Mouse (Mus musculus) kidney, embryonic 15.5 days (tissue): ENCODE measurements around the gene Fam114a2. TPM values are rescaled to one million over a fixed set of nuclear protein-coding genes. Genes with fewer than 3 reads are reported as not detected.
A peak's percentile ranks its signal among the peaks of the same experiment; 100 is the strongest.

Experiments
- ATAC-seq: fragments of 200-750 bp; cut with Nextera tagmentation; replicated peaks from 2 replicates; pipeline ENCODE4 v1.8.0; 2017; ENCODE audit warnings: moderate TSS enrichment; ENCODE audit not compliant: low FRiP score
- H3K27ac ChIP-seq: fragments of 300-500 bp; sonication (generic); 2 replicates; pipeline ENCODE4 v1.5.1; 2015; ENCODE audit warnings: mild to moderate bottlenecking, inconsistent platforms
- H3K27me3 ChIP-seq: fragments of 300-500 bp; sonication (generic); 2 replicates; pipeline ENCODE4 v1.6.1; 2015; ENCODE audit warnings: inconsistent platforms
- H3K36me3 ChIP-seq: fragments of 300-500 bp; sonication (generic); 2 replicates; pipeline ENCODE4 v1.6.1; 2015; ENCODE audit warnings: inconsistent platforms
- H3K4me1 ChIP-seq: fragments of 300-500 bp; sonication (generic); 2 replicates; pipeline ENCODE4 v1.6.1; 2015; ENCODE audit warnings: inconsistent platforms
- H3K4me2 ChIP-seq: fragments of 300-500 bp; sonication (generic); 2 replicates; pipeline ENCODE4 v1.6.1; 2015; ENCODE audit warnings: moderate library complexity, mild to moderate bottlenecking, inconsistent platforms
- H3K4me3 ChIP-seq: fragments of 300-500 bp; sonication (generic); replicated peaks from 2 replicates; pipeline ENCODE4 v1.5.1; 2015; ENCODE audit warnings: mild to moderate bottlenecking, inconsistent platforms
- H3K9ac ChIP-seq: fragments of 300-500 bp; sonication (generic); 2 replicates; pipeline ENCODE4 v1.6.1; 2015; ENCODE audit warnings: mild to moderate bottlenecking, inconsistent platforms
- H3K9me3 ChIP-seq: fragments of 300-500 bp; sonication (generic); replicated peaks from 2 replicates; pipeline ENCODE4 v1.6.1; 2016; ENCODE audit warnings: inconsistent platforms
- WGBS: fragments of 180-500 bp; shearing (Covaris S2); methylation state at CpG from one replicate; pipeline ENCODE4 v1.1.7; 2015; ENCODE audit warnings: mixed read lengths; 5-methylcytosine and 5-hydroxymethylcytosine counted together
- polyA plus RNA-seq: library from polyadenylated mRNA; unstranded; fragments of >200 nt; fragmentation: Nextera tagmentation; extraction: Ambion mirVana; gene quantifications from 2 replicates; pipeline ENCODE4 v1.2.1, GENCODE M21; 2015

Gene Fam114a2
- polyA plus RNA-seq, 1 experiment from 2014 or later, result 84.0 TPM

DNA sequence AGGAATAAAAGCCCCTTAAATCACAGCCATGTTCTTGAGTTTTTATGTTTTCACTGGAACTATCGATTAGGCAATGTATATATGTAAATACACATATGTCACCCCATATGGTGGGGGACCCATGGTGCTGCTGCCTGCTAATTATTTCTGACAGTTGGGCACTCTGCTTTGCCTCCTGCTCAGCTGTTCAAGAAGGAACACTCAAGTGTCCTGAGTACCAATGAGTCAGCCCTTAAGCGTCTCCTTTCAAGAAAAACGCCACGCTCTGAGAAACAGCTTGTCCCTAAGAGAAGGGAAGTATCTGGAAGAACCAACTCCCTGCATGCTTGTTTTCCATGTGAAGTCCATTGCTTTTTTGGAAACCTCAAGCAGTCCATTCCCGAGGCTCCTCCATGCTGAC is 17.5 kb upstream of the Fam114a2 start:
- Histone ChIP-seq H3K9me3 (no peaks in the 10 kb centered on the region; the same call in 1 of the 2 replicates), H3K27ac (no peak overlapping the region), H3K9ac (no peak overlapping the region), H3K4me3 (no peak overlapping the region), H3K36me3 (peaks cover 28% of the 10 kb centered on the region), H3K4me1 (peaks cover 6% of the 10 kb centered on the region; the same call in 1 of the 2 replicates), H3K4me2 (no peak overlapping the region), H3K27me3 (no peaks in the 10 kb centered on the region)
- ATAC-seq, result no peak
- 94% methylated on average over 5 of the region's 5 CpGs for WGBS

DNA sequence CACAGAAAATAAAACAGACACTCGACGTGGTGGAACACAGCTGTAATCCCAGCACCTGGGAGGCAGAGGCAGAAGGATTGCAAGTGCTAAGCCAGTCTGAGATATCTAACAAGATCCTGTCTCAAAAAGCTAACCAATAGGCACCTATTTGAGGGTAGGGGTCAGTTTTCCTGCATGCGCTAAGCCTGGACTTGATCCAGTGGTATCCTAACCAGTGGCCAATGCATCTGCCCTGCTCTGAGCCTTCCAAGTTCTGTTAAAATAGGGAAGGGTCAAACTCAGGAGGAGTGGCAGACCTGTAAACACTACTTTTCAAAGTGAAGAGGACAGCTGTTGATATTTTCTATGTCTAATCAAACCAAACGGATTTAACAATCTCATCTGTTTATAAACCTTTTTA is 13.9 kb upstream of the Fam114a2 start:
- no peak overlapping the region for H3K27ac ChIP-seq
- ATAC-seq, result no peak
- H3K27me3 ChIP-seq, result no peaks in the 10 kb centered on the region
- H3K9me3 ChIP-seq, result no peaks in the 10 kb centered on the region
- WGBS, result 86% methylated on average over 4 of the region's 4 CpGs
- H3K36me3 ChIP-seq, result peaks cover 58% of the 10 kb centered on the region
- H3K4me3 ChIP-seq, result no peak overlapping the region
- peaks cover 6% of the 10 kb centered on the region; the same call in 1 of the 2 replicates for H3K4me1 ChIP-seq
- H3K9ac ChIP-seq, result no peak overlapping the region
- H3K4me2 ChIP-seq, result no peak overlapping the region

- Histone ChIP-seq H3K9me3 (no peaks in the 10 kb centered on the region), H3K4me2 (no peak overlapping the region), H3K36me3 (peaks cover 58% of the 10 kb centered on the region), H3K27ac (peak overlapping the region; percentile 64), H3K27me3 (no peaks in the 10 kb centered on the region), H3K4me3 (no peak overlapping the region), H3K9ac (no peak overlapping the region), H3K4me1 (peaks cover 6% of the 10 kb centered on the region; the same call in 1 of the 2 replicates)
- ATAC-seq, result no peak
- 35% methylated on average over 11 of the region's 11 CpGs for WGBS
Observed at GRCm38 (mm10) chr11:57531300-57531950, 13.0 kb upstream of the Fam114a2 start.

DNA sequence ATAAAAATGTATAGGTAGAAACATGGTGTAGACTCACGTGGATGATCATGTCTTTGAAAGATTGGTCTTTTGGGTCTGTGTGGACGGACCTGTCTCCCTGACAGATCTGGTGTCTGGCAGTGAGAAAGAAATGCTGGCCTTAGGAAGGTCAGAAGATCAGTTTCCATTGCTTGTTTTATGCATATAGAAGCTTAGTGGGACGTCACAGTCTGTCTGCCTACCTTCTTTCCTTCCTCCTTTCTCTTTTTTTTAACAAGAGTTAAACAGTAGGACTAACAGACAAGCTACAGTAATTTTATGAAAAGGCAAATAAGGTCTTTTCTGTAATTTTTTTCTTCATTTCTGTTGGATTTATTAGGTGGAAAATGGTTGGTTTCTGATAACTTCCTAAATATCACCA is 10.7 kb upstream of the Fam114a2 start:
- H3K4me1 ChIP-seq, result peaks cover 21% of the 10 kb centered on the region
- no peak overlapping the region for H3K9ac ChIP-seq
- no peak overlapping the region for H3K4me3 ChIP-seq
- H3K4me2 ChIP-seq, result no peak overlapping the region
- no peaks in the 10 kb centered on the region for H3K9me3 ChIP-seq
- 84% methylated on average over 3 of the region's 3 CpGs for WGBS
- H3K27ac ChIP-seq, result no peak overlapping the region
- peaks cover 57% of the 10 kb centered on the region for H3K36me3 ChIP-seq
- no peak for ATAC-seq
- no peaks in the 10 kb centered on the region for H3K27me3 ChIP-seq

GRCm38 (mm10) chr11:57527506-57527905 is 9.1 kb upstream of the Fam114a2 start:
- no peaks in the 10 kb centered on the region for H3K9me3 ChIP-seq
- no peak overlapping the region for H3K4me3 ChIP-seq
- no peaks in the 10 kb centered on the region for H3K27me3 ChIP-seq
- no peak overlapping the region for H3K9ac ChIP-seq
- no peak for ATAC-seq
- H3K27ac ChIP-seq, result no peak overlapping the region
- peaks cover 21% of the 10 kb centered on the region for H3K4me1 ChIP-seq
- peaks cover 52% of the 10 kb centered on the region for H3K36me3 ChIP-seq
- no peak overlapping the region for H3K4me2 ChIP-seq
- WGBS, result 92% methylated on average over 4 of the region's 4 CpGs

- Histone ChIP-seq H3K4me3 (no peak overlapping the region), H3K27me3 (no peaks in the 10 kb centered on the region), H3K27ac (no peak overlapping the region), H3K9ac (no peak overlapping the region), H3K4me2 (no peak overlapping the region), H3K9me3 (no peaks in the 10 kb centered on the region), H3K36me3 (peaks cover 48% of the 10 kb centered on the region), H3K4me1 (peaks cover 15% of the 10 kb centered on the region)
- 83% methylated on average over 3 of the region's 3 CpGs for WGBS
- ATAC-seq, result no peak
Observed at GRCm38 (mm10) chr11:57525900-57526299, 7.5 kb upstream of the Fam114a2 start.

- peaks cover 15% of the 10 kb centered on the region; the same call in 1 of the 2 replicates for H3K4me1 ChIP-seq
- no peaks in the 10 kb centered on the region for H3K27me3 ChIP-seq
- H3K4me2 ChIP-seq, result no peak overlapping the region
- no peak overlapping the region for H3K4me3 ChIP-seq
- no peak for ATAC-seq
- no peaks in the 10 kb centered on the region for H3K9me3 ChIP-seq
- peaks cover 43% of the 10 kb centered on the region for H3K36me3 ChIP-seq
- no peak overlapping the region for H3K9ac ChIP-seq
- H3K27ac ChIP-seq, result no peak overlapping the region
Observed at GRCm38 (mm10) chr11:57524597-57524996, 6.2 kb upstream of the Fam114a2 start.

- Histone ChIP-seq H3K27me3 (no peaks in the 10 kb centered on the region), H3K27ac (no peak overlapping the region), H3K4me2 (no peak overlapping the region), H3K36me3 (peaks cover 32% of the 10 kb centered on the region), H3K9me3 (no peaks in the 10 kb centered on the region), H3K4me1 (peaks cover 22% of the 10 kb centered on the region; the same call in 1 of the 2 replicates), H3K9ac (no peak overlapping the region), H3K4me3 (no peak overlapping the region)
- WGBS, result 88% methylated on average over 3 of the region's 3 CpGs
- no peak for ATAC-seq
Observed at GRCm38 (mm10) chr11:57523418-57523817, 5.0 kb upstream of the Fam114a2 start.

DNA sequence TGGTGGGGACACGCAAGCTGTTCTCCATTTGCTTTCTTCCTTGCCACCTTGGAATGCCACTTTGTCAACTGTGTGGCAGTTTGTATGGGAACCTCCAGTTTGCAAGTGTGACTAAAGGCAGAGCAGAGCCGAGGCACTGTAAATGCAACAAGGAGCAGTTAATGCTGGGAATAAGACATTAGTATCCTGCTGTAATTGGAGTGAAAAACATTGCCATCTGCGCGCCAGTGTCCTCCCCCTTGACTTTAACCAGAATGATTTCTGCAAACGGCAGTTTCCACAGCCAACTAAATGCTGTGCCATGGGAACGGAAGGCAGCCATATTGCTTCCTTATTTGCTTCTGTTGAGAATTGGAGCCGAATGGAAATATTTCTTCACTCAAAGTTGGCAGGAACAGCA is 3.6 kb upstream of the Fam114a2 start:
- H3K27me3 ChIP-seq, result no peaks in the 10 kb centered on the region

GRCm38 (mm10) chr11:57521206-57521605 is 2.8 kb upstream of the Fam114a2 start:
- Histone ChIP-seq H3K27me3 (no peaks in the 10 kb centered on the region), H3K4me3 (no peak overlapping the region), H3K36me3 (peaks cover 26% of the 10 kb centered on the region), H3K4me1 (peaks cover 31% of the 10 kb centered on the region; the same call in 1 of the 2 replicates), H3K9me3 (no peaks in the 10 kb centered on the region), H3K27ac (no peak overlapping the region), H3K4me2 (no peak overlapping the region), H3K9ac (no peak overlapping the region)
- WGBS, result 96% methylated on average over 3 of the region's 3 CpGs
- no peak for ATAC-seq

More for the DNA sequence above, 3.6 kb upstream of the Fam114a2 start:
- Histone ChIP-seq H3K4me3 (no peak overlapping the region), H3K9me3 (no peaks in the 10 kb centered on the region), H3K27ac (no peak overlapping the region), H3K4me1 (peaks cover 28% of the 10 kb centered on the region; the same call in 1 of the 2 replicates), H3K9ac (no peak overlapping the region), H3K36me3 (peaks cover 26% of the 10 kb centered on the region), H3K4me2 (no peak overlapping the region)
- no peak for ATAC-seq
- WGBS, result 86% methylated on average over 7 of the region's 7 CpGs

GRCm38 (mm10) chr11:57519304-57519703 is 887 bp upstream of the Fam114a2 start:
- Histone ChIP-seq H3K4me2 (peak overlapping the region; percentile 66), H3K27me3 (no peaks in the 10 kb centered on the region), H3K9ac (peak overlapping the region; percentile 87; the same call in 1 of the 2 replicates), H3K9me3 (no peaks in the 10 kb centered on the region), H3K4me1 (peaks cover 17% of the 10 kb centered on the region; the same call in 1 of the 2 replicates), H3K4me3 (peak overlapping the region; percentile 98), H3K27ac (no peak overlapping the region), H3K36me3 (peaks cover 26% of the 10 kb centered on the region)
- 78% methylated on average over 5 of the region's 5 CpGs for WGBS
- ATAC-seq, result no peak

DNA sequence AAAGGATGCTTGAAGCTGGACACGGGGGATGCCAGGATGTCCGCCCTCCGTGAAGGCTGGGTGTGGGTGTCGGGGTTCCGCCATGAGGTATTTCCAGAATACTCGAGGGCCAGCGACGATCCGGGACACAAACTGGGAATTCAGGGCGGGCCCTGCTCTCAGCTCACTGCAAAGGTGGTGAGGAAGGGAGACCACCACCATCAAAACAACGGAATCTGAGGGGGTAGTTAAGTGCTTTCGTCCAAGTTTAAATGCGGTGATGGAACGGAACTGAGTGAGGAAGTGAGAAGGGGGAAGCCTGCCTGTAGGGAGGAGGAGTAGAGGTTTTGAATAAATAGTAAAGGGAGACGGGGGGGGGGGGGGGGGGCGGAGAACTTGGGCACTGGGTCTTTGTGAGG is 333 bp upstream of the Fam114a2 start:
- Histone ChIP-seq H3K9me3 (no peaks in the 10 kb centered on the region), H3K27me3 (no peaks in the 10 kb centered on the region), H3K4me1 (peaks cover 16% of the 10 kb centered on the region; the same call in 1 of the 2 replicates), H3K36me3 (peaks cover 27% of the 10 kb centered on the region), H3K27ac (peak overlapping the region; percentile 90), H3K9ac (peak overlapping the region; percentile 87), H3K4me2 (peak overlapping the region; percentile 66), H3K4me3 (peak overlapping the region; percentile 98)
- under 1% methylated on average over 16 of the region's 16 CpGs for WGBS
- ATAC-seq, result peak; percentile 47; the same call in 1 of the 2 replicates
